Mouse (Mus musculus) left cerebral cortex, adult 18-20 months (tissue): Measurements from ENCODE around the gene Phc2. TPM values are rescaled to one million over a fixed set of nuclear protein-coding genes. Genes with fewer than 3 reads are reported as not detected.

ENCODE experiments used
- DNase-seq, 2 experiments: peaks; one replicate each; pipeline ENCODE4 v3.0.0; 2021 to 2022; ENCODE audit warnings: low spot score in 2 of 2, mixed read lengths in 1 of 2
- total RNA-seq, 2 experiments: library from RNA; stranded (reverse); gene quantifications; 2 replicates each; pipeline ENCODE4 v1.2.3; 2021

The Phc2 gene
- total RNA-seq, 2 experiments from 2014 or later, result 89.1 to 89.2 TPM

GRCm38 (mm10) chr4:128737137-128737589, 82.7 kb downstream of the Phc2 start:
- no peak for DNase-seq

GRCm38 (mm10) chr4:128737825-128738610, 83.5 kb downstream of the Phc2 start:
- DNase-seq, result no peak

DNA sequence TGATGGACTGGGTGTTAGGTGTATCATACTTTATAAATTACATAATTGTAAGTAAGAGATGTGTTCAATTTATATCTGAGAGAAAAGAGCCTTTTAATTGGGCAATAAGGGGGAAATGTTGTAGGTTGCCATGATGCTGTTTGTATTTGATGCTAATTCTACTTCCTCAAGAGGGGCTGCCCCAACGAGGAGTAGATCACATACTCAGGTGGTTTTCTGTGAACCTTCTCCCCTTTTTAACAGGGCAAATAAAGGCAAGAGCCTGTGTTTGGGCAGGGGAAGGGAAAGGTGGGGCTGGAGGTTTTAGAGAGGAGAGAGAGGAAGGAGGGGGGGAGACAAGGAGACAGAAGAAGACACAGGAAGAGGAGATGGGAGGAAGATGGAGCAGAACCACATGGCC, 86.4 kb downstream of the Phc2 start:
- no peak for DNase-seq

DNA sequence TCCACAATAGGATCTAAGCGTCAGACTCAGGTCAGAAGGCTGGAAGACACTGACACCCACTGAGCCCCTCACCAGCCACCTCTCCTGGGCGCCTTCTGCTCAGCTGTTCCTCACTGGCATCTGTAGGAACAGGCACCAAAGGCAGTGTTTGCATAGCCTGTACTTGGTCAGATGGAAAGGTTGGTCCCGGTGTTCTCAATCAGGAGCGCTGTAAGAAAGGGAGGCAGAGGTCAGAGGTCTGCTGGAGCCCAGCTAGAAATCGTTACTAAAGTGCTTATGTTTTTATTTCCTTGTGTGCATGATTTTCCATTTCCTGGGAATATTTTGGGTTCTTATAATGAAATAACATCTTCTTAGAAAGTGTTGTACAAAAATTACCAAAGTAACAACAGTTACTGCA, 87.4 kb downstream of the Phc2 start:
- no peak for DNase-seq

DNA sequence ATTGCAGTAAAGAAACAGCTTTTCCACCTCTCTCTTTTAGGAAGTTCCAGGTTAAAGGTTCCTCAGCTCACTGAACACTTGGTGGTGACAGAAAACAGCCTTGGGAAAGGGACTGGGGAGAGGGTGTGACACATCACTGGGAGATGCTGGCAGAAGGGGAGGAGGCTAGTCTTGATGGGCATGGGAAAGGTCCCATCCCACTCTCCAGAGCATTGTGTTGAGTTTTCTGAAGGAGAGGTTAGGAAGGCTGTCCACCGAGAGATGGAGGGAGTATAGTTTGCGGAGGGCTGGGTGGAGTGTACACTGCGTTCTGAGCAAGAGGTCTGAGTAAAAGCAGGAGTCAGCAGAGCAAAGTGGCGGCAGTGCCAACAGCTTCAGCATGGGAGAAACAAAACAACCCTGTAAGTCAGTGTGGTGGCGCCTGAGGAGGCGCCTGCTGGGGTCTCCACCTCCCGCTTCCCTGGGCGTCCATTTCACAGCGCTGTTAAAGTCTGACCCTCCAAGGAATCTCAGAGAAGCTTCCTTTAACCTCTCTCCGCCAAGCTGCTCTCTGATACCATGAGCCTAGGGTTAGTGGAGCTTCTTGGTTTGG, 88.0 kb downstream of the Phc2 start:
- no peak for DNase-seq

- no peak for DNase-seq
Observed at GRCm38 (mm10) chr4:128743031-128743626, 88.6 kb downstream of the Phc2 start.

DNA sequence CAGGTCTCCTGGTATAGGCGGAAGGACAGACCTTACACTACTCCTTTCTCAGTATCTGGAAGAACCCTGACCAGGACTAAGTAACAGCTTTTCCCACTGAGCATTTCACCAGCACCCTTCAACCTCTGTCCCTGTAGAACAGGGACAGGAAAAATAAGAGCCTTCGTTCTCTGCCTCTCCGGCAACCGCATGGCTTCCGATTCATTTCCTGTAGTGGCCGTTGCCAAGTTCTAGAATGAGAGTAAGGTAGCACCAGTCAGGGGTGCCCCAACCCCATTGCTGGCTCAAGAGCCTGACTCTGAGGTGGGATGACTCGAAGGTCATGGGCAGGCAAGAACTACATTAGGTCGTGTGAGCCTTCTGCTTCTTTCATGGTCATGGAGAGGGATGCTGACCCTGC, 90.7 kb downstream of the Phc2 start:
- no peak for DNase-seq

DNA sequence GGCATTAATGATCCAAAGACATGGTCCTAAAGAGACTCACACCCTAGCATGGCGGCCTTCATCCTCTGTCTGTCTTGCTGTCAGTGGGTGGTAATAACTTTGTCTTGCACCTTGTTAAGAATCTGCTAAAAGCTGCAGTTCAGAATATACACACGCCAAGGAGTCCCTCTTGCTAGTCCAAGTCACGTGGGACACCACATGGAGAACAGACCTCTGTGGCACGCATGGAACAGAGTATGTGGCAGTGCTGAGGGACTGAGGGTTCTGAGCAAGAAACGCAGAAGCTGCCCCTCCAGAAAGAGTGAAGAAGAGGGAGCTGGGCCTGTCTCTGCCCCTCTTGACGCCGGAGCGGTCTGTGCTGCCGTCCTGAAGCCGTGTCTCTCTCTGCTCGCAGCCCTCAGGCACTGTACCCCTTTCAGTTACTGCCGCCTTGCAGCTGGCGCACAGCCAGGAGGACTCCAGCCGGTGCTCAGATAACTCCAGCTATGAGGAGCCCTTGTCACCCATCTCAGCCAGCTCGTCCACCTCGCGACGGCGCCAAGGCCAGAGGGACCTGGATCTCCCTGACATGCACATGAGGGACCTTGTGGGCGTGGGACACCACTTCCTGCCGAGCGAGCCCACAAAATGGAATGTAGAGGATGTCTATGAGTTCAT, 93.2 kb downstream of the Phc2 start:
- DNase-seq, result no peak

DNA sequence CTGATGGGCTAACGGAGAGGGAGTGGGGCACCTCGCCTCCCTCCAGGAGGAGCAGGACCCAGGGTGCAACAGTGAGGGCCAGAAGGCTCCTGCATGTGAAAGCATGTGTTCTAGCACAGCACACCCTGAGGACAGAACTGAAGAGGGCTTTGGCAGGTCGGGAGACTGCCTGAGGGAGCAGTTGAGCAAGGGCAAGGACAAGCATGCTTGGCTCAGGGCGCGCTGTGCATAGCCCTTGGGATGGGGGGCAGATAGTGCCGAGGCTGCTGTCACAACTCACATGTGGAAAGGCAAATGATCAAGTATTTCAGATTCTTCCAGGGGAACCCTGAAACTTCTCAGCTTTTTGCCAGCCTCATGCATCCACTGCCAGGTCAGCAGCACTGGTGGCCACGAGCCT, 93.8 kb downstream of the Phc2 start:
- DNase-seq, result no peak

DNA sequence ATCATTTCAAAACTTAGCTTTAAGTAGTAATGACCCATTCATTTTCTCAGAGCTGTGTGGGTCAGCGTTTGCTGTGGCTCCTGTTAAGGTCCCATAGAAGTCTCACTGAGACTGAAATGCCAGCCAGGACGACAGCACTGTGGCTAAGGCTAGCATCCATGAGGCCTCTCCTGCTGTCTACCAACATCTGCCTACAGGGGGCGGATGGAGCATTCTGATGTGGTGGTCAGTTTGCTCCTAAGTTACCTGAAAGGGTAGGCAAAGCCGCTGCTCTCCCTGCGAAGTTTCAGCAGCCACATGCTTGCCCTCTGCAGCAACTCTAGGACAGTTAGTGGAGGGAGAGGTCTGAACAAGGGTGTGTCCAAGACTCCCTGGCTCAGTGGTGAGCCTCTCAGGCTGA, 96.5 kb downstream of the Phc2 start:
- no peak for DNase-seq

- no peak for DNase-seq
Observed at GRCm38 (mm10) chr4:128752031-128752757, 97.7 kb downstream of the Phc2 start.

DNA sequence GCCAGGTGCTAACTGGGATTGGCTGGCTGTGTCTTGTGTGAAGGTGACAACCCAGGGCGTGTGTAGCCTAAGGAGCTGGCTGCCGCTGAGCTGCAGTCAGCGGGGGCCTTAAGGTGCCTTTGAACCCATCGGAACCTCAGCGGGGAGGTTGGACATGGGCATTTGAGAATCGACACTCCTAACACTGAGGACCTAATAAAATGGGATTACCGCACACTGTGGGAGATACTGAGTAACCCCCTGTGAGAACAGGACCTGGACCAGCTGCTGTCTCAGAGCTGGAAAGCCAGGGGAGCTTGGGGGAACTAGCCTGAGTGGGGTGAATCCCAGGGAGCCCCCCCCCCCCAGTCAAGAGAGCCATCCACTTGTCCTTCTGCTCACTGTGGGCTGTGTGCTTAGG, 99.1 kb downstream of the Phc2 start:
- DNase-seq, result no peak

DNA sequence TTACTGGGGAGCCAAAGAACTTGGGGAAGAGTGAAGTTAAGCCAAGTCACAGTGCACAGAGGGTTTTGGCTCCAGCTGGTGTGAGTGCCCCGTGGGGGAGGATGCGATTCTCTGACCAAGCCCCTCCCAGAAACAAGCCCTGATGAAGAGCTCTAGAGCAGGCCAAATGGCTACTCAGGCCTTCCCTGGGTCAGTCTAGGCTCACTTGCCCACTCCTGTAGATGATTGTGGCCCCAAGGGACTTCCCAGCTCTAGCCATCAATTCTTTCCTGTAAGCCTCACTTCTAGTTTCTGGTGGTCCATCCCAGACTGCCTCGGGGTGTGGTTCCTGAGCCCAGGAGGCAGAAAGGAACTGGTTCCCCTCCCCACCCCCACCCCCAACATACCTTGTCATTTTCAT, 100.6 kb downstream of the Phc2 start, which contains the start of gene A3galt2:
TSS of gene A3galt2 (plus strand) at position 301 of the 400 bp plus-strand sequence.
- DNase-seq, result no peak

GRCm38 (mm10) chr4:128755900-128756299, 101.4 kb downstream of the Phc2 start:
- DNase-seq, result no peak

- no peak for DNase-seq
Observed at GRCm38 (mm10) chr4:128759214-128759613, 104.7 kb downstream of the Phc2 start.

DNA sequence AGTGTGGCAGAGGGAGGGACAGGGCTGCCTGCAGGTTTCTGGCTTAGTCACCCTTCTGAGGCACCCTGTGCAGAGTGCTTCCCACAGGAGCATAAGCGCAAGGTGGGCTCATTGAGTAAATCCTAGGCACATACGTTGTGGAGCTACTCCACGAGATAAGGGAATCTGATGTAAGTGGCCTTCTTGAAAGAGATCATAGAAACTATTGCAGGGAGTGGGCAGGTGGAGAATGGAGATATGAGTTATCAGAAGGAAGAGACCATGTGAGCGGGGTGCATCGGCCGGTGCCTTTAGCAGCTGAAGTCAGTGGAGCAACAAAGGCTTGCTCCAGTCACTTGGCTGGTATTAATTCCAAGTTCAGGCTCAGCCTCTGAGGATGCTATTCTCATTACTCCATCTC, 105.5 kb downstream of the Phc2 start:
- no peak for DNase-seq

GRCm38 (mm10) chr4:128766929-128767328, 112.4 kb downstream of the Phc2 start:
- no peak for DNase-seq

- DNase-seq, result no peak
Observed at GRCm38 (mm10) chr4:128768120-128768519, 113.6 kb downstream of the Phc2 start.

DNA sequence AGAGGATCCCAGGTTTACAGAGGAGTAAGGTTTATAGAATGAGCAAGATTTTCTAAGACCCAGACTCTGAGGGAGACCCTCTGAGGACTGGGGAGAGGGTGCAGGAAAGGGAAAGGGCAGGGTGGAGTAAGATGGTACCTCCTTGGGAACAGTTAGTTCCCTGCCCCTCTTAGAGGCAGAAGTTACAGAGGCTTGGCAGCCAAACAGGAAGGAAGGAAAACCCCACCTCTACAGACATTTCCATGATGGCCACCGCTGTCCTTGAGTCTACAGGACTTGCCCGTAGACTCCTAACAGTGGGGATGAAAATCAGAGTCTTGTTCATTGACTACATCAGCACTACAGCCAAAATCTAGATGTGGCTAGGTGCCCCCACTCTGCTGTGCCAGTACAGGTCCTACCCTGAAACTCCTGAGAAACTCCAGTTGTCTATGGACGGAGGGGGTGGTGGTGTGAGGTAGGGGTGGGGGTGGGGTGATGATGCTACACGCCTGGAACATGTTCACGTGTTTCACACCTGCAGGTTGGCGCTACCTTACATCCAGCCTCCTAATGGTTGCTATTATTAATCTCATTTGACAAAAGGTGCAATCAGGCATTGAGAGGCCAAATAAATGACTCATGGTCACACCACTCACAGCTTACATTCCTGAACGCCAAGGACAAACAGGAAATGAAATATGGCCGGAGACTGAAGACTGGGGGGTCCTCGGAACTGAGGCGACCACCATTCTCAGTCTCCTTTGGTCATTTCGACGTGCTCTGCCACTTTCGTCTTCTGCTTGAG, 115.3 kb downstream of the Phc2 start:
- DNase-seq, result no peak

DNA sequence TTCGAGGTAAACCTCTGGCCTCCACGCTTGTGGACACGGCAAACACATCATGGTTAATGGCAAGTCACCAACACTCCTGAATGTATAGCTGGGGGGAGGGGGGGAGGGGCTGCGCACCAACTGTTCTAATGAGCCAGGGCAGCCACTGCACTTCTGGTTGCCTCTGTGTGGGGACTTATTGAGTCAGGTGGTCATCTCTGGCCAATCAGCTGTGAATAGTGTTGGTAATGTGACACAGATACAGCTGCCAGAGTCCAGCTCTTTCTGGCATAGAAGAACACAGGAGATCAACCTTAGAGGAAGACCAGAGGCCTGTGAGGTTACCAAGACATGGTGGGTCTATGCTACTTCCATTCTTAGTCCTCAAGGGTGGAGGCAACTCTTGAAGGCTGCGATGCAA, 116.2 kb downstream of the Phc2 start:
- no peak for DNase-seq
